In the genomic region with DNA sequence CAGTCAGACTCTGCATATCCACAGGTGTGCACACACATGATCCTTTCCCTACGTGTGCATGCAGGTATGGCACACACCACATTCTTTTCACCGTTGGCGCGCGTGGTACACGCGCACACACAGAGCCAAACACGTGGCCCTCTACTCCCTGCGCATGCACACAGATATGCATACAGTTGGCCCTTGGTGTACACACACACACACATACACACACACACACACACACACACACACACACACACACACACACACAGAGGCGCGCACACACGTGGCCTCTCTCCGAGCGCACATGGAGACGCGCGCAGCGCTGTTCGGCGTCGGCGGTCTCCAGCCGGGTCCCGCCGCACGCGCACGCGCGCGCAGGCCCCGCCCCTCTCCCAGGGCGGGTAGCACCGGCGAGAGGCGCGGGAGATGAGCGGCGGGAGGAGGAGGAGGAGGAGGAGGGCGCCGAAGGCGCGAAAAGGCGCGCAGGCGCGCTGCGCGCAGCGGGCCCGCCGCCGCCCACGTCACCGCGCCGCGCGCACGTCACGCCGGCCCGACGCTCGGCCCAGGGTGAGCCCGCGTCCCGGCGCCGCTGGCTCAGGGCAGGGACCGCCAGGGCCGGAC, we compare ENCODE assay signal across 8 mouse cellular contexts. TPM values are rescaled to one million over a fixed set of nuclear protein-coding genes. Genes with fewer than 3 reads are reported as not detected.
DNase-seq lines count a peak whose midpoint lies in the region; ATAC-seq lines count a peak whose summit lies in the region.

A gene (plus strand): TSS at position 497 of the 606 bp plus-strand sequence.

- no peaks in the 10 kb centered on the region for H3K27me3 ChIP-seq in hindbrain, embryonic 11.5 days (ENCODE audit: control insufficient read depth, insufficient read depth, low read length)

- H3K4me1 ChIP-seq in hindbrain, embryonic 11.5 days (replicated peaks; ENCODE audit: control insufficient read depth, insufficient read depth, low read length), result peaks cover 4% of the 10 kb centered on the region; the same call in 1 of the 2 replicates

- peak within 1 kb of the TSS; percentile 58; the same call in 1 of the 2 replicates for H3K27ac ChIP-seq in hindbrain, embryonic 11.5 days (ENCODE audit: low read depth, low read length)

- peak; percentile 92 for DNase-seq in MN1 (ENCODE audit: low spot score)
- DNase-seq in cerebellum, adult 9-10 months, result peak; percentile 83
- DNase-seq in frontal cortex, adult 2 months (ENCODE audit: extremely low spot score in 1 of 2, low spot score in 1 of 2), result peak; percentile 44 to 76
- peak; percentile 94 for DNase-seq in hindbrain, embryonic 11.5 days (ENCODE audit: low spot score)
- peak; percentile 75 to 83 for DNase-seq in layer of hippocampus, postnatal 10 days (ENCODE audit: low spot score in 2 of 2)
- peak; percentile 81 for DNase-seq in lung, postnatal 10 days
- DNase-seq in ovary, postnatal 36 days (ENCODE audit: low spot score), result peak; percentile 86
- DNase-seq in thymus, postnatal 25 days, result peak; percentile 87

- ATAC-seq in hindbrain, embryonic 11.5 days (ENCODE audit: low FRiP score), result peak; percentile 96

- H3K4me2 ChIP-seq in hindbrain, embryonic 11.5 days (replicated peaks; ENCODE audit: low read depth, low read length), result peak within 1 kb of the TSS; percentile 93

- 7% methylated on average over 20 of the region's 72 CpGs for WGBS in hindbrain, embryonic 11.5 days

- H3K36me3 ChIP-seq in hindbrain, embryonic 11.5 days (ENCODE audit: control insufficient read depth, insufficient read depth, low read length), result no peaks in the 10 kb centered on the region; the same call in 1 of the 2 replicates

- H3K9me3 ChIP-seq in hindbrain, embryonic 11.5 days (ENCODE audit: control insufficient read depth, low read length), result no peaks in the 10 kb centered on the region

- H3K4me3 ChIP-seq in hindbrain, embryonic 11.5 days (ENCODE audit: low read depth, low read length), result peak within 1 kb of the TSS; percentile 84

- peak within 1 kb of the TSS; percentile 89 for H3K9ac ChIP-seq in hindbrain, embryonic 11.5 days (ENCODE audit: low read depth, low read length)

RNA-seq across cellular contexts. Expression of the gene that starts here (rescaled TPM):
- polyA plus RNA-seq in frontal cortex, adult 2 months (2012; rRNA removed), result 83.9 and 84.9 TPM in 2 replicates
- polyA plus RNA-seq in hindbrain, embryonic 11.5 days (2014; fragmentation: Nextera tagmentation; extraction: Ambion mirVana), result 175 and 188 TPM in 2 replicates
- 10 to 100 TPM; 70.9 to 75.2 TPM for total RNA-seq in layer of hippocampus, postnatal 10 days (2021)

Comparison
In these comparisons a context has a peak if more than half of its experiments do, and no peak if none do; other contexts are left out.
1. Peak in every context shown above with its lines: DNase-seq, ATAC-seq, H3K4me3 ChIP-seq and H3K27ac ChIP-seq.